Mouse (Mus musculus) spleen, postnatal 14 days (tissue): Measurements from ENCODE around the gene Serinc2.

Experiments
- DNase-seq, 2 experiments: peaks; one replicate each; pipeline ENCODE4 v3.0.0; 2021 to 2022; ENCODE audit warnings: low spot score in 2 of 2

The Serinc2 gene

GRCm38 (mm10) chr4:130297123-130297529, 18.1 kb upstream of the Serinc2 start:
- DNase-seq: peak; percentile 29

GRCm38 (mm10) chr4:130296243-130296965, 17.4 kb upstream of the Serinc2 start:
- peak in 1 of 2 experiments; percentile 21 for DNase-seq

- peak; percentile 62 to 63 for DNase-seq
Observed at GRCm38 (mm10) chr4:130295047-130295745, 16.2 kb upstream of the Serinc2 start.

GRCm38 (mm10) chr4:130294513-130294912, 15.5 kb upstream of the Serinc2 start:
- peak in 1 of 2 experiments; percentile 21 for DNase-seq

- DNase-seq: peak; percentile 70 to 80
Observed at GRCm38 (mm10) chr4:130292271-130292670, 13.3 kb upstream of the Serinc2 start.

- no peak for DNase-seq
Observed at GRCm38 (mm10) chr4:130289824-130290223, 10.8 kb upstream of the Serinc2 start.

- no peak for DNase-seq
Observed at GRCm38 (mm10) chr4:130286531-130286930, 7.5 kb upstream of the Serinc2 start.

GRCm38 (mm10) chr4:130283826-130284225, 4.8 kb upstream of the Serinc2 start:
- DNase-seq: no peak

- DNase-seq: no peak
Observed at GRCm38 (mm10) chr4:130282856-130283255, 3.9 kb upstream of the Serinc2 start.

- no peak for DNase-seq
Observed at GRCm38 (mm10) chr4:130276573-130277176, 2.3 kb downstream of the Serinc2 start.

GRCm38 (mm10) chr4:130275823-130276105, 3.2 kb downstream of the Serinc2 start:
- DNase-seq: no peak

GRCm38 (mm10) chr4:130275016-130275822, 3.8 kb downstream of the Serinc2 start:
- DNase-seq: no peak

- no peak for DNase-seq
Observed at GRCm38 (mm10) chr4:130274346-130275015, 4.5 kb downstream of the Serinc2 start.

GRCm38 (mm10) chr4:130273698-130274345, 5.2 kb downstream of the Serinc2 start:
- DNase-seq: no peak

GRCm38 (mm10) chr4:130270611-130271347, 8.2 kb downstream of the Serinc2 start:
- no peak for DNase-seq

- DNase-seq: no peak
Observed at GRCm38 (mm10) chr4:130270089-130270488, 8.9 kb downstream of the Serinc2 start.

- DNase-seq: no peak
Observed at GRCm38 (mm10) chr4:130268736-130269135, 10.3 kb downstream of the Serinc2 start.

- no peak for DNase-seq
Observed at GRCm38 (mm10) chr4:130267069-130267468, 11.9 kb downstream of the Serinc2 start.

- no peak for DNase-seq
Observed at GRCm38 (mm10) chr4:130266601-130267000, 12.4 kb downstream of the Serinc2 start.

- peak; percentile 53 to 67 for DNase-seq
Observed at GRCm38 (mm10) chr4:130264698-130265349, 14.2 kb downstream of the Serinc2 start.
